Mouse (Mus musculus) myocyte (in vitro differentiated cells): Measurements from ENCODE around the gene Oxct2b.

Experiments used
- CEBPB ChIP-seq: IDR thresholded peaks from 2 replicates; pipeline ENCODE4 v1.6.1; 2011; ENCODE audit warnings: mild to moderate bottlenecking, moderate library complexity; ENCODE audit not compliant: poor library complexity, insufficient read depth, severe bottlenecking
- MAX ChIP-seq: IDR thresholded peaks from one replicate; pipeline ENCODE4 v1.6.1; 2011; ENCODE audit warnings: low read depth, mild to moderate bottlenecking, control low read depth
- MYOD1 ChIP-seq, 3 experiments: IDR thresholded peaks; one replicate each; pipeline ENCODE4 v1.6.1; 2011; ENCODE audit warnings: control low read depth in 2 of 3, low read depth in 2 of 3, mild to moderate bottlenecking in 2 of 3, moderate library complexity in 1 of 3; ENCODE audit not compliant: insufficient read length in 2 of 3, control insufficient read depth in 1 of 3
- MYOG ChIP-seq, 3 experiments: IDR thresholded peaks; one replicate each; pipeline ENCODE4 v1.6.1; 2011; ENCODE audit warnings: control low read depth in 2 of 3, low read depth in 2 of 3, mild to moderate bottlenecking in 2 of 3; ENCODE audit not compliant: insufficient read length in 2 of 3, control insufficient read depth in 1 of 3, insufficient read depth in 1 of 3
- POLR2A ChIP-seq: IDR thresholded peaks from one replicate; pipeline ENCODE4 v1.6.1; 2011; ENCODE audit warnings: low read depth, mild to moderate bottlenecking, control low read depth, moderate library complexity; ENCODE audit not compliant: insufficient read length
- POLR2AphosphoS2 ChIP-seq: IDR thresholded peaks from one replicate; pipeline ENCODE4 v1.6.1; 2011; ENCODE audit warnings: low read depth, control low read depth; ENCODE audit not compliant: insufficient read length
- REST ChIP-seq: IDR thresholded peaks from one replicate; pipeline ENCODE4 v1.6.1; 2011; ENCODE audit warnings: mild to moderate bottlenecking, control low read depth, moderate library complexity; ENCODE audit not compliant: insufficient read depth, insufficient read length
- SRF ChIP-seq: IDR thresholded peaks from one replicate; pipeline ENCODE4 v1.6.1; 2011; ENCODE audit warnings: low read depth; ENCODE audit not compliant: control insufficient read depth, insufficient read length
- TCF12 ChIP-seq: IDR thresholded peaks from one replicate; pipeline ENCODE4 v1.6.1; 2011; ENCODE audit warnings: mild to moderate bottlenecking, control low read depth; ENCODE audit not compliant: poor library complexity, insufficient read depth, severe bottlenecking
- TCF3 ChIP-seq: IDR thresholded peaks from one replicate; pipeline ENCODE4 v1.6.1; 2011; ENCODE audit warnings: low read depth, control low read depth; ENCODE audit not compliant: insufficient read length
- USF1 ChIP-seq: IDR thresholded peaks from one replicate; pipeline ENCODE4 v1.6.1; 2011; ENCODE audit warnings: low read depth, mild to moderate bottlenecking, control low read depth, moderate library complexity

DNA sequence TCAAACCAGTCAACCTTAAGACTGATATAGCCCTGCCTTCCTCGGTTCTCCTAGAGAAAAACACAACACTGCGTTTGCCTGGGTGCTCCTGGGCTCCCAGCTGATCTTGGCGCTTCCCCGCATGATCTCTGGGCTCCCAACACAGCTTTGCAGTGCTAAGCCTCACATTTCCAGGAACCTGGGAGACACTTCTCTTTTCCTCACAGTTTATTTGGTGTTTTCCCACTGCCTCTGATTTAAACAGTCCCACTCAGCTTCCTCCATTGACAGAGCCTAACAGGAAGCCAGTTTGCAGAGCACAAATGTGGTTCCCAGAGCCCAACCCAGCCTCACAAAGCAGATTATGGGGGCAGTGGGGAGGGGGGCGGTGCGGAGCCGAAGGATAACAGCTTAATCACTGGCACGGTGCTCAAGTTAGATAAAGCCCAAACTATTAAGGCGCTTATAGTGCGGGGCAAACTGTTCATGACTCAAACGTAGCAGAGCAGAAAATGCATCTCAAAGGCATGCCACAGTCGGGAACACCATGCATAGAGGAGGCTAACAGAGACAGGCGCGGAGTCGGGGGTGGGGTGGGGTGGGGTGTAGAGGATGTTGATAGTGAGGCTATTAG is 46.3 kb downstream of the Oxct2b start:
- no peak for TF ChIP-seq POLR2A
- TF ChIP-seq USF1: no peak
- no peak for TF ChIP-seq REST
- no peak for TF ChIP-seq CEBPB
- no peak for TF ChIP-seq MYOD1 (IDR thresholded peaks at IDR 0.05; ENCODE audit: control insufficient read depth in 1 of 3, insufficient read length in 2 of 3, low read depth in 2 of 3)
- TF ChIP-seq TCF12: no peak
- TF ChIP-seq MYOG (IDR thresholded peaks at IDR 0.05; ENCODE audit: control insufficient read depth in 1 of 3, insufficient read depth in 1 of 3, insufficient read length in 2 of 3, low read depth in 2 of 3): no peak
- no peak for TF ChIP-seq MAX
- TF ChIP-seq TCF3: no peak
- TF ChIP-seq POLR2AphosphoS2: no peak
- no peak for TF ChIP-seq SRF
